Mouse (Mus musculus): Measurements from ENCODE around the gene Smco4. TPM values are rescaled to one million over a fixed set of nuclear protein-coding genes. Genes with fewer than 3 reads are reported as not detected.
"Not testable (repeated sequence)": the region's sequence is repeated elsewhere in the genome, so short reads cannot be mapped to it uniquely, and the experiment has no call there.

Gene Smco4
- total and polyA plus RNA-seq, 3 experiments = 26.9 to 65.6 (median 49.6) TPM

GRCm38 (mm10) chr9:15550461-15550961, 57.3 kb downstream of the Smco4 start:
- no peaks in the 10 kb centered on the region for H3K27me3 ChIP-seq (replicated peaks)
- peak overlapping the region; percentile 19; the same call in 1 of the 2 replicates for H3K9ac ChIP-seq (ENCODE audit: insufficient read depth, low read depth)
- dilution Hi-C loops (cut with MboI; ENCODE audit: extremely low pct_ligation_motif_present, extremely low pct_unique_long_range_greater_than_20kb, low sequenced_read_pairs) (no loop called here), in situ Hi-C loops (cut with MboI; ENCODE audit: low pct_ligation_motif_present, low pct_unique_long_range_greater_than_20kb, low sequenced_read_pairs) (no loop called here)
- peak overlapping the region; percentile 99 for H3K27ac ChIP-seq (ENCODE audit: insufficient read depth, low read depth)
- TF ChIP-seq MAX (IDR thresholded peaks at IDR 0.05; ENCODE audit: low read length) (no peak; the same call in 1 of the 2 replicates), ZKSCAN1 (IDR thresholded peaks at IDR 0.05; ENCODE audit: borderline replicate concordance, low read depth, low read length) (no peak), MEF2A (IDR thresholded peaks at IDR 0.05; ENCODE audit: borderline replicate concordance, low read depth, low read length) (peak; percentile 75), ETS1 (conservative IDR thresholded peaks at IDR 0.05; ENCODE audit: low read depth, low read length) (peak; percentile 58; the same call in 1 of the 2 replicates), ELF1 (IDR thresholded peaks at IDR 0.05; ENCODE audit: low read depth, low read length) (peak; percentile 19; the same call in 1 of the 2 replicates), MAFK (IDR thresholded peaks at IDR 0.05; ENCODE audit: insufficient replicate concordance, low read length) (peak; percentile 77), GABPA (IDR thresholded peaks at IDR 0.05; ENCODE audit: insufficient replicate concordance, low read depth, low read length) (no peak), POLR2A (IDR thresholded peaks at IDR 0.05; ENCODE audit: low read depth, low read length) (no peak), JUND (conservative IDR thresholded peaks at IDR 0.05; ENCODE audit: low read depth, low read length) (peak; percentile 20; the same call in 1 of the 2 replicates), TCF12 (IDR thresholded peaks at IDR 0.05; ENCODE audit: low read depth, low read length) (peak; percentile 49), BHLHE40 (IDR thresholded peaks at IDR 0.05; ENCODE audit: low read depth, low read length) (0 out of 2 replicates have a peak, but pooled peaks have one; percentile 22), TBP (conservative IDR thresholded peaks at IDR 0.05; ENCODE audit: low read depth, low read length) (0 out of 2 replicates have a peak, but pooled peaks have one; percentile 17), EP300 (IDR thresholded peaks at IDR 0.05; ENCODE audit: low read length) (peak; percentile 70), IRF4 (IDR thresholded peaks at IDR 0.05; ENCODE audit: low read depth, low read length) (0 out of 2 replicates have a peak, but pooled peaks have one; percentile 23), SMC3 (IDR thresholded peaks at IDR 0.05; ENCODE audit: low read depth, low read length) (no peak)
- no peak overlapping the region for H3K4me3 ChIP-seq (replicated peaks in 1 of 3; ENCODE audit: low read depth in 2 of 3, low read length in 2 of 3, poor library complexity in 1 of 3)
- no peaks in the 10 kb centered on the region for H3K79me2 ChIP-seq (replicated peaks; ENCODE audit: control insufficient read depth, extremely low read depth, insufficient read depth, poor library complexity, severe bottlenecking)
- H3K4me2 ChIP-seq (ENCODE audit: insufficient read depth, low read depth, poor library complexity, severe bottlenecking) = peak overlapping the region; percentile 31; the same call in 1 of the 2 replicates
- peaks cover 6% of the 10 kb centered on the region for H3K9me3 ChIP-seq (replicated peaks; ENCODE audit: low read length)
- H3K4me1 ChIP-seq (ENCODE audit: control insufficient read depth in 1 of 2, insufficient read depth in 2 of 2) = peaks cover 14 to 63% of the 10 kb centered on the region in 2 experiments
- peak; percentile 68 for DNase-seq (ENCODE audit: extremely low read depth)
- H3K36me3 ChIP-seq (replicated peaks in 1 of 2; ENCODE audit: control insufficient read depth in 1 of 2, insufficient read depth in 1 of 2, low read length in 1 of 2) = peaks cover 2 to 19% of the 10 kb centered on the region in 2 experiments

GRCm38 (mm10) chr9:15551073-15551472, 57.8 kb downstream of the Smco4 start:
- H3K4me3 ChIP-seq (replicated peaks in 1 of 3; ENCODE audit: low read depth in 2 of 3, low read length in 2 of 3, poor library complexity in 1 of 3); in situ Hi-C loops (cut with MboI; ENCODE audit: low pct_ligation_motif_present, low pct_unique_long_range_greater_than_20kb, low sequenced_read_pairs); H3K9me3 ChIP-seq (replicated peaks; ENCODE audit: low read length); H3K9ac ChIP-seq (ENCODE audit: insufficient read depth, low read depth); H3K4me2 ChIP-seq (ENCODE audit: insufficient read depth, low read depth, poor library complexity, severe bottlenecking); dilution Hi-C loops (cut with MboI; ENCODE audit: extremely low pct_ligation_motif_present, extremely low pct_unique_long_range_greater_than_20kb, low sequenced_read_pairs); H3K79me2 ChIP-seq (replicated peaks; ENCODE audit: control insufficient read depth, extremely low read depth, insufficient read depth, poor library complexity, severe bottlenecking); H3K27me3 ChIP-seq (replicated peaks): not testable (repeated sequence)
- Histone ChIP-seq H3K4me1 (ENCODE audit: control insufficient read depth in 1 of 2, insufficient read depth in 2 of 2) (peaks cover 12 to 57% of the 10 kb centered on the region in 2 experiments), H3K36me3 (replicated peaks in 1 of 2; ENCODE audit: control insufficient read depth in 1 of 2, insufficient read depth in 1 of 2, low read length in 1 of 2) (peaks cover 2 to 14% of the 10 kb centered on the region in 2 experiments), H3K27ac (ENCODE audit: insufficient read depth, low read depth) (peak overlapping the region; percentile 99; the same call in 1 of the 2 replicates)
- TF ChIP-seq IRF4 (IDR thresholded peaks at IDR 0.05; ENCODE audit: low read depth, low read length) = peak; percentile 50; the same call in 1 of the 2 replicates
- DNase-seq (ENCODE audit: extremely low read depth) = peak; percentile 51
